Mouse (Mus musculus) E14TG2a.4 (cell line): ENCODE data around the gene Brip1.

ENCODE experiments used
- H3K27me3 ChIP-seq: 2 replicates; pipeline ENCODE4 v1.6.1; 2014; ENCODE audit warnings: low read length, control low read depth; ENCODE audit not compliant: insufficient read depth
- H3K36me3 ChIP-seq: 2 replicates; pipeline ENCODE4 v1.6.1; 2014; ENCODE audit warnings: low read length, control low read depth; ENCODE audit not compliant: insufficient read depth
- H3K4me1 ChIP-seq: replicated peaks from 2 replicates; pipeline ENCODE4 v1.6.1; 2014; ENCODE audit warnings: low read depth, low read length, control low read depth
- H3K4me3 ChIP-seq: replicated peaks from 2 replicates; pipeline ENCODE4 v1.5.1; 2014; ENCODE audit warnings: mild to moderate bottlenecking, low read length
- H3K9me3 ChIP-seq: 2 replicates; pipeline ENCODE4 v1.6.1; 2014; ENCODE audit warnings: low read length, control low read depth
- CTCF ChIP-seq: conservative IDR thresholded peaks from 2 replicates; pipeline ENCODE4 v1.5.1; 2014; ENCODE audit warnings: low read length
- NANOG ChIP-seq: IDR thresholded peaks from 2 replicates; pipeline ENCODE4 v1.6.1; 2014; ENCODE audit warnings: borderline replicate concordance, low read length, mixed read lengths
- POU5F1 ChIP-seq: IDR thresholded peaks from 2 replicates; pipeline ENCODE4 v1.6.1; 2014; ENCODE audit warnings: low read length, borderline replicate concordance

The Brip1 gene

GRCm38 (mm10) chr11:86028034-86028433 is 173.0 kb downstream of the Brip1 start:
- H3K4me3 ChIP-seq = no peak overlapping the region
- H3K36me3 ChIP-seq = no peaks in the 10 kb centered on the region
- H3K9me3 ChIP-seq = no peaks in the 10 kb centered on the region
- no peaks in the 10 kb centered on the region for H3K27me3 ChIP-seq
- peaks cover 13% of the 10 kb centered on the region for H3K4me1 ChIP-seq
- TF ChIP-seq NANOG = no peak
- TF ChIP-seq POU5F1 = no peak
- TF ChIP-seq CTCF = no peak

- TF ChIP-seq CTCF (no peak), NANOG (no peak), POU5F1 (no peak)
- H3K9me3 ChIP-seq = no peaks in the 10 kb centered on the region
- no peaks in the 10 kb centered on the region for H3K36me3 ChIP-seq
- no peak overlapping the region for H3K4me3 ChIP-seq
- no peaks in the 10 kb centered on the region; the same call in 1 of the 2 replicates for H3K27me3 ChIP-seq
- peaks cover 11% of the 10 kb centered on the region for H3K4me1 ChIP-seq
These were observed 174.3 kb downstream of the Brip1 start for GRCm38 (mm10) chr11:86026556-86027194.

GRCm38 (mm10) chr11:86022439-86022838 is 178.6 kb downstream of the Brip1 start:
- Histone ChIP-seq H3K27me3 (no peaks in the 10 kb centered on the region; the same call in 1 of the 2 replicates), H3K9me3 (no peaks in the 10 kb centered on the region), H3K36me3 (no peaks in the 10 kb centered on the region), H3K4me3 (no peak overlapping the region), H3K4me1 (peaks cover 12% of the 10 kb centered on the region)
- TF ChIP-seq NANOG (no peak), CTCF (no peak)

DNA sequence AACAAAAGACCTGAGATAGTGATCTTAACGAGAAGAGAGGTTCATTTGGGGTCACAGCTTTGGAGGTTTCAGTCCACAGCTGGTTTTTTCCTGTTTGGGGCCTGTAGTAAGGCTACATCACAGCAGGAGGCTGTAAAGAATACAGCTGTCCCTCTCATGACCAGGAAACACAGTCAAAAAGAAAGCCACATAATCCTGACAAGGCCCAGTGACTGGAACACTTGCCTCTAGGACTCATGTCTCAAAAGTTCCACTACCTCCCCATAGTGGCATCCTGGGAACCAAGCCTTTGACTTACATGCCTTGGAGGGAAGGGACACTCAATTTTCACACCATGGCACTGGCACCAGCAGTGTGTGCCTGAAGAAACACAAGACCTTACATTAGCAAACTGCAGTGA is 181.0 kb downstream of the Brip1 start:
- H3K9me3 ChIP-seq = no peaks in the 10 kb centered on the region
- TF ChIP-seq NANOG = no peak
- no peak for TF ChIP-seq CTCF
- no peak for TF ChIP-seq POU5F1
- H3K27me3 ChIP-seq = no peaks in the 10 kb centered on the region; the same call in 1 of the 2 replicates
- H3K4me3 ChIP-seq = no peak overlapping the region
- H3K36me3 ChIP-seq = no peaks in the 10 kb centered on the region
- peaks cover 11% of the 10 kb centered on the region for H3K4me1 ChIP-seq

- Histone ChIP-seq H3K4me1 (no peaks in the 10 kb centered on the region; the same call in 1 of the 2 replicates), H3K36me3 (no peaks in the 10 kb centered on the region), H3K27me3 (no peaks in the 10 kb centered on the region), H3K9me3 (peaks cover 7% of the 10 kb centered on the region), H3K4me3 (no peak overlapping the region)
- TF ChIP-seq NANOG (no peak), CTCF (no peak), POU5F1 (no peak)
These were observed 184.8 kb downstream of the Brip1 start for GRCm38 (mm10) chr11:86016242-86016641.

DNA sequence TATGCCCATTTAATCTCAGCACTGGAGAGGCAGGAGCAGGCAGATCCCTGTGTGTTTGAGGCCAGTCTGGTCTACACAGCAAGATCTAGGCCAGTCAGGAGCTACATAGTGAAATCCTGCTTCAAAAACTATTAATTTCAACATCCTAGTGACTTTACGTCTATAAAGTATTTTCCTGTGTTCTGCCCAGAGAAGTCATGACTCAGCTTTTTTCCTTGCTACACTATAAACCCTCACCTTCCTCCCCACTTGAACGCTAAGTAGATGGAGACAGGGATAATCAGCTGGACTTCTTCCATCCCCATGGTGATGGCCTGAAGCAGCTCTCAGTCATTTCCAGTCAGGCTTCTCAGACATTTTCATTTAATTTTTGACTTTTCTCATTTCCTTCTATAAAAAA is 187.9 kb downstream of the Brip1 start:
- H3K27me3 ChIP-seq = no peaks in the 10 kb centered on the region
- TF ChIP-seq POU5F1 (no peak), CTCF (no peak), NANOG (no peak)
- no peaks in the 10 kb centered on the region; the same call in 1 of the 2 replicates for H3K4me1 ChIP-seq
- H3K4me3 ChIP-seq = no peak overlapping the region
- H3K36me3 ChIP-seq = no peaks in the 10 kb centered on the region
- peaks cover 15% of the 10 kb centered on the region for H3K9me3 ChIP-seq

GRCm38 (mm10) chr11:86010458-86010857 is 190.5 kb downstream of the Brip1 start:
- Histone ChIP-seq H3K4me1 (peaks cover 8% of the 10 kb centered on the region), H3K4me3 (no peak overlapping the region), H3K9me3 (peaks cover 15% of the 10 kb centered on the region), H3K27me3 (no peaks in the 10 kb centered on the region), H3K36me3 (no peaks in the 10 kb centered on the region)
- TF ChIP-seq POU5F1 (no peak), NANOG (no peak), CTCF (no peak)

- H3K4me3 ChIP-seq = no peak overlapping the region
- peaks cover 17% of the 10 kb centered on the region for H3K4me1 ChIP-seq
- 0 out of 2 replicates have a peak, but pooled peaks cover 3% of the 10 kb centered on the region for H3K27me3 ChIP-seq
- H3K36me3 ChIP-seq = no peaks in the 10 kb centered on the region
- H3K9me3 ChIP-seq = peaks cover 15% of the 10 kb centered on the region
- no peak for TF ChIP-seq NANOG
- TF ChIP-seq CTCF = no peak
- TF ChIP-seq POU5F1 = no peak
These were observed 192.6 kb downstream of the Brip1 start for GRCm38 (mm10) chr11:86008211-86008905.
